Mouse (Mus musculus) C2C12 (cell line): Measurements from ENCODE around the gene Cfap46.

Source experiments
- CTCF ChIP-seq: IDR thresholded peaks from one replicate; pipeline ENCODE4 v1.5.1; 2011; ENCODE audit not compliant: control insufficient read depth, insufficient read depth, insufficient read length
- FOSL1 ChIP-seq: IDR thresholded peaks from one replicate; pipeline ENCODE4 v1.8.0; 2011; ENCODE audit warnings: mild to moderate bottlenecking, low read length; ENCODE audit not compliant: poor library complexity, insufficient read depth, severe bottlenecking
- MAX ChIP-seq: IDR thresholded peaks from one replicate; pipeline ENCODE4 v1.6.1; 2011; ENCODE audit warnings: mild to moderate bottlenecking, control low read depth
- MYOD1 ChIP-seq: IDR thresholded peaks from one replicate; pipeline ENCODE4 v1.6.1; 2011; ENCODE audit warnings: low read depth; ENCODE audit not compliant: control insufficient read depth, insufficient read length
- MYOG ChIP-seq: IDR thresholded peaks from one replicate; pipeline ENCODE4 v1.6.1; 2011; ENCODE audit not compliant: control insufficient read depth, insufficient read length; ENCODE audit errors: extremely low read depth
- USF1 ChIP-seq: IDR thresholded peaks from one replicate; pipeline ENCODE4 v1.6.1; 2011; ENCODE audit warnings: low read depth, mild to moderate bottlenecking, control low read depth, moderate library complexity

DNA sequence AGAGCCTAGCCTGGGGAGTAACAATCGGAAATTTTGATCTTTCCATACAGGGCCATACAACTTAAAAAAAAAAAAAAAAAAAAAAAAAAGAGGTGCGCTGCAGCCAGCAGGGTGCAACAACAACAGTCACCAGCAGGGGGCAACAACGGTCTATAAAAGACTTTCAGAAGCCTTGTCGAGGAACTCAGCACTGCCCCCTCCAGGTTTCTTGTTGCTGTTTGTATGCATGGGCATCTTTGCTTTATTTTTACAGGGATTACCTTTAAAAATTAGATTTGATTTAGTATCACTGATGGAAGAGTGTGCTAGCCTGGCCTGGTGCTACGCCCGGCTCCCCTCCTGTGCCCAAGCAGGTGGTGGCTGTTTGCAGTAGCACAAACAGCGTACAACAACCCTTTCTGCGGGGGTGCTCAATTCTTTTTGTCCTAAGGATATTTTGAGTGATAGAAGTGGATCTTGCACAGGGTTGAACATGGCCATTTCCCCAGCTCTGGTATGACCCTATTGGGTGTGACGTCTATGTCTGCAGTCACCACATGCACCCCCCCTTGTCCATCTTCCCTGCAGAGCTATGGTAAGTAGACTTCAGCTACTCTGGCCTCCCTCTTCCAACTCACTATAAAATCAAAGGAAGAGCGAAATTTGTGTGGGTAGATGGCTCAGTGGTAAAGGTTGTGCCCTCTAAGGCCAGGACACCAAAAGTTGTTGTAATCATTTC is 35.4 kb downstream of the Cfap46 start:
- TF ChIP-seq CTCF (peak; percentile 62), MYOD1 (no peak), MAX (no peak), USF1 (no peak), FOSL1 (no peak), MYOG (no peak)
